Mouse (Mus musculus) liver, embryonic 14.5 days (tissue): ENCODE results near the gene Hhat.

Experiments used
- CTCF ChIP-seq: IDR thresholded peaks from 2 replicates; pipeline ENCODE4 v1.5.1; 2016; ENCODE audit warnings: antibody characterized with exemption, low read depth, control low read depth
- EP300 ChIP-seq: IDR thresholded peaks from 2 replicates; pipeline ENCODE4 v1.6.1; 2016; ENCODE audit warnings: antibody characterized with exemption, low read depth

DNA sequence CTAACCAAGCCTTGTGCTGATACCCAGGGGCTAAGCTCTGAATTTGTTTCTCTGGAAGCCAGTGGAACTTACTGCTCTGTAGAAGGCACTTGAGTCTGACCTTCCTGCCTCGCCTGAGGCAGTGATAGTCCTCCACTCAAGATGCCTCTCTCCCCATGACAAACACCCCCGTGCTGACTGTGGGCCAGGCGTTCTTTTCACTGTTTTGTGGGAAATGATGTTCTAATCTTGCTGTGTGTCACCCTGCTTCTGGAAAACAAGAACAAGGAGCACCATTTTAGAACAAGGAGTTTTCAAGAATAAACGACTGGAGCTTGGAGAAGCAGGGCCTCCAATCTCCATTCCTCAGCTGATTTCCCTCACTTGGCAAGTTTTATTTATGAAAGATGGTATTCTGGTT is 307.3 kb downstream of the Hhat start:
- TF ChIP-seq CTCF, result no peak
- no peak for TF ChIP-seq EP300
